Mouse (Mus musculus): ENCODE measurements around the gene Ddc. TPM values are rescaled to one million over a fixed set of nuclear protein-coding genes. Genes with fewer than 3 reads are reported as not detected.

Gene Ddc
- polyA plus RNA-seq, 1 experiment: 58.4 TPM

DNA sequence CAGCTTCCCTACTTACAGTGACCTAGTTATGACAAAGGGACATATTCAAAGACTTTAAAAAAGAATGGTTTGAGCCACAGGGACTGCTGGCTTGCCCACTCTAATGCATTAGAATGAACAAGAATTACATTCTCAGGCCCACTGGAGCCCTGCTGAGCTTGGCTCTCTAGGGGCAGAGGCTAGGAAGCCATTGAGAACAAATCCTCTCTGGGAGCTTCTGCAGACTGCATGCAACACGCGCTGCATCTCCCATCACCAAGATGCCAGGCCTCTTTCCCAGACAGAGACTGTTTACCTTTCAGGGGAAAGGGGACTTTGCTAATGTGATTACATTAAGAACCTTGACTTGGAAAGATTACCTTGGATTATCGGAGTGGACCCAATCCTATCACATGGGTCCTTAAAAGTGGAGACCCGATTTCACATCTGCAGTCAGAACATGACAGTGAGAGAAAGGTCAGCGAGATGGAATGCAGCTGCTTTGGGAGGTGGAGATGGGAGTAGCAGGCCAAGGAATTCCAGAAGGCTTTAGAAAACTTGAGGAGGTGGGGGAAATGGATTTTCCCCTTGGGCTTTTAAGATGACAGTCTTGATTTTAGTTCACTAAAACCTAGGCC is 26.6 kb downstream of the Ddc start:
- WGBS: 81% methylated on average over 5 of the region's 5 CpGs
- Histone ChIP-seq H3K27ac (ENCODE audit: insufficient read depth, low read depth, low read length) (no peak overlapping the region), H3K36me3 (ENCODE audit: control insufficient read depth, insufficient read depth, low read length) (peaks cover 14% of the 10 kb centered on the region), H3K4me1 (ENCODE audit: control insufficient read depth, insufficient read depth, insufficient read length, low read length) (no peaks in the 10 kb centered on the region), H3K27me3 (ENCODE audit: control insufficient read depth, insufficient read depth, low read length) (no peaks in the 10 kb centered on the region), H3K4me3 (ENCODE audit: low read depth, low read length) (no peak overlapping the region)
- no peak for TF ChIP-seq POLR2A (IDR thresholded peaks at IDR 0.05; ENCODE audit: low read depth, low read length)
- no peak for TF ChIP-seq CTCF (IDR thresholded peaks at IDR 0.05; ENCODE audit: extremely low read depth, insufficient read length, insufficient replicate concordance, low read depth, low read length)

DNA sequence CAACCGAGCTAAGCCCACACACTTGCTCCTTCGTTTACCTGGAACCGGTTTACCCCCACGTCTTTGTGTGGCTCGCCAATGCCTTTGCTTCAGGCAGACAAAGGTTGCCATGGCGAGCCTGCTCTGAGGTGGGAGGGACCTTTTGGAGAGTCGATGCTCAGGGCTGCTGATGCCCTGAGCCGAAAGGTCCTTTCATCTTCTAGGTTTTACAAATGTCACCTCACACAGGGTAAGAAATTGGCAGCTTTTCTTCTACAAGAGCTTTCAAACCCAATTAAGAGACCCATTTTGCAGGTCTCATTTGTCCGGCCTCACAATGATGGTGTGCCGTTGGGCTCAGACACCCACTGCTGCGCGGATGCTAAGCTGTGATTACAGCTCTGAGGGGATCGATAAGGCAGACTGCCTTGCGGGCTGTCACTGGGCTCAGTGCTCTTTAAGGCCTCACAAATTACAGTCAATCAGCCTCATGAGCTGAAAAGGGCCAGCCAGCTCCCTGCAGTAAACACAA is 29.9 kb downstream of the Ddc start:
- Histone ChIP-seq H3K36me3 (ENCODE audit: control insufficient read depth, insufficient read depth, low read length) (peaks cover 16% of the 10 kb centered on the region), H3K27ac (ENCODE audit: insufficient read depth, low read depth, low read length) (no peak overlapping the region), H3K27me3 (ENCODE audit: control insufficient read depth, insufficient read depth, low read length) (no peaks in the 10 kb centered on the region), H3K4me3 (ENCODE audit: low read depth, low read length) (no peak overlapping the region), H3K4me1 (ENCODE audit: control insufficient read depth, insufficient read depth, insufficient read length, low read length) (no peaks in the 10 kb centered on the region)
- TF ChIP-seq POLR2A (IDR thresholded peaks at IDR 0.05; ENCODE audit: low read depth, low read length) (no peak), CTCF (IDR thresholded peaks at IDR 0.05; ENCODE audit: extremely low read depth, insufficient read length, insufficient replicate concordance, low read depth, low read length) (no peak)
- 71% methylated on average over 14 of the region's 14 CpGs for WGBS

DNA sequence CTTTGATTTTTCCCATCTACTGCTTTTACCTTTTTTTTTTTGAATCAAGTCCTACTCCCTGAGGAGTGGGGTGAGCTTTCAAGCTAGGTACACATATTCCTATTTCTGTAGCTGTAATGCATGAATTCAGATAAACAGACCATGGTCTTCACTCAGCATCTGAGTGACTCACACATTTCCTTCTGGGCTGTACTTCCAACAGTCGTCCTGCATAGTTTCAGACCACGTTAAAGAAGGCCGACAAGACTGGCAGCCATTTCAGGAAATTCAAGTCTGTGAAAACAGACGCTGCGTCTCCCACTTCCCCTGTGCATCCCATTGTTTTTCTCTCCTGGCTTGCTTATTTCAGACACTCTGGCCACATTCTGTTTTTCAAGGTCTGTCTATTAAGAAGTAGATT is 31.2 kb downstream of the Ddc start:
- Histone ChIP-seq H3K4me3 (ENCODE audit: low read depth, low read length) (no peak overlapping the region), H3K36me3 (ENCODE audit: control insufficient read depth, insufficient read depth, low read length) (peaks cover 18% of the 10 kb centered on the region), H3K4me1 (ENCODE audit: control insufficient read depth, insufficient read depth, insufficient read length, low read length) (no peaks in the 10 kb centered on the region), H3K27me3 (ENCODE audit: control insufficient read depth, insufficient read depth, low read length) (no peaks in the 10 kb centered on the region), H3K27ac (ENCODE audit: insufficient read depth, low read depth, low read length) (no peak overlapping the region)
- TF ChIP-seq CTCF (IDR thresholded peaks at IDR 0.05; ENCODE audit: extremely low read depth, insufficient read length, insufficient replicate concordance, low read depth, low read length) (no peak), POLR2A (IDR thresholded peaks at IDR 0.05; ENCODE audit: low read depth, low read length) (no peak)
- 77% methylated on average over 5 of the region's 5 CpGs for WGBS

DNA sequence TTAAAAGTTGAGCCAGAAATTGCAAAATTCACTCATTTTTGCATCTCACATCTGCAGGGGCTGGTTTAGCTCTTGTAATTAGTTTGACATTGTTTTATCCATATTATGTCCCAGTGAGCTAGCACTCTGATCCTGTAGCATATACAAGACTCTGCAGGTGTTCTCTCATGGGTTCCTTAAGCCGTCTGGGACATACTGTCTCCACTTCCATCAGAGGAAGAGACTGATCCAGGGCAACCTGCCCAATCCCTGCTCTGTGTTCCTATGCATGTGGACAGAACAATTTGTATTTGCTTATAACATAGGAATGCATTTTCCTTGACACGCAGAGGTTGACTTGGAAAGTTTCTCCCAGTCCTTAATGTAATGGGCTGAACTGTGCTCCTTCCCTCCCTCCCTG is 32.8 kb downstream of the Ddc start:
- no peak for TF ChIP-seq POLR2A (IDR thresholded peaks at IDR 0.05; ENCODE audit: low read depth, low read length)
- no peak for TF ChIP-seq CTCF (IDR thresholded peaks at IDR 0.05; ENCODE audit: extremely low read depth, insufficient read length, insufficient replicate concordance, low read depth, low read length)
- Histone ChIP-seq H3K4me3 (ENCODE audit: low read depth, low read length) (no peak overlapping the region), H3K36me3 (ENCODE audit: control insufficient read depth, insufficient read depth, low read length) (peaks cover 20% of the 10 kb centered on the region), H3K27ac (ENCODE audit: insufficient read depth, low read depth, low read length) (no peak overlapping the region), H3K27me3 (ENCODE audit: control insufficient read depth, insufficient read depth, low read length) (no peaks in the 10 kb centered on the region), H3K4me1 (ENCODE audit: control insufficient read depth, insufficient read depth, insufficient read length, low read length) (no peaks in the 10 kb centered on the region)
- WGBS: 80% methylated on average over 2 of the region's 2 CpGs

DNA sequence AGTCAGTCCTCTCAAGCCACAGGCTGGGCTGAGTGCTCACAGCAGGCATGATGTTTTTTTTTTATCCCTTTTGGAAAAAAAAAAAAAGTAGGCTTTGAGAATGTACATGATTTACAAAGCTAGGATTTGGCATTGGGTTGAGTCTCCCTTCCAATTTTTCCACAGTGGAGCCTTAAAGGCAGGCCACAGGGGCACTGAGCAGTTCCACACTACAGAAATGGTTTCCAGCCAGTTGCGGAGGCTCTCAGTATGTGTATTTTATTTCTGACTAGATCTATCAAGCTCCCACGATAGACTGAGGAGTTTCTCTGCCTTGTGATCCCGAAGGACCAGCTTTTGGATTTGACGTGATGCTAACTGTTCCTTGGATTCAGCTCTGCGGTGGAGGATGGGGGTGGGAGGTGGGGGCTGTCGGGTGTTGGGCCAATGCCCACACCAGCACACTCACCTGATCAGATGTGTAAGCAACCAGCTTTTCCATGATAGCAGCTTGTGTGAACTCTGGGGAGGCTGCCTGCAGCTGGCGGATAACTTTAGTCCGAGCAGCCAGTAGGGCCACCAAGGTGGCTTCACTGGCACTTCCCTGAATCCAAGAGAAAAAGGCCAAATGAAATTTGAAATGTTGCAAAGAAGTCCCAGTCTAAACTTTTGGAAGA is 33.4 kb downstream of the Ddc start:
- H3K4me3 ChIP-seq (ENCODE audit: low read depth, low read length): no peak overlapping the region
- peaks cover 20% of the 10 kb centered on the region for H3K36me3 ChIP-seq (ENCODE audit: control insufficient read depth, insufficient read depth, low read length)
- H3K27ac ChIP-seq (ENCODE audit: insufficient read depth, low read depth, low read length): no peak overlapping the region
- WGBS: 90% methylated on average over 8 of the region's 8 CpGs
- no peaks in the 10 kb centered on the region for H3K27me3 ChIP-seq (ENCODE audit: control insufficient read depth, insufficient read depth, low read length)
- TF ChIP-seq POLR2A (IDR thresholded peaks at IDR 0.05; ENCODE audit: low read depth, low read length) (no peak), CTCF (IDR thresholded peaks at IDR 0.05; ENCODE audit: extremely low read depth, insufficient read length, insufficient replicate concordance, low read depth, low read length) (no peak)
- H3K4me1 ChIP-seq (ENCODE audit: control insufficient read depth, insufficient read depth, insufficient read length, low read length): no peaks in the 10 kb centered on the region

DNA sequence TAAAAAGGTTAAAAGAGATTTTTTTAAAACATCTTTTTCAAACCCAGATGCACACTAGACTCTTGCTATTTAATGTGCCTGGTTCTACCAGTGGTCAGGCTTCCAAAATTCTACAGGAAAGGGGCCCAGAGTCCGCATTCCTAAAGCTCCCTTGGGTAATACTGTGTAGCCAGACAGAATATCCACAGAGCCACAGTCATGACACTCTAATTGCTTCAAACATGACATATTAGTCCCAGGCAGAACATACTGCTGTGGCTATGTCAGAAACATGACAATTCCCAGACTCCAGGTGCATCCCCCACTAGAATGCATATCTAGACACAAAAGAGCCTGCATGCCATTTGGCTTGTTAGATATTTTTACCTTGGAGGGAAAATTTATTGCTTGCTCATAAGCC is 35.4 kb downstream of the Ddc start:
- Histone ChIP-seq H3K27me3 (ENCODE audit: control insufficient read depth, insufficient read depth, low read length) (no peaks in the 10 kb centered on the region), H3K4me3 (ENCODE audit: low read depth, low read length) (no peak overlapping the region), H3K36me3 (ENCODE audit: control insufficient read depth, insufficient read depth, low read length) (peaks cover 29% of the 10 kb centered on the region), H3K4me1 (ENCODE audit: control insufficient read depth, insufficient read depth, insufficient read length, low read length) (no peaks in the 10 kb centered on the region), H3K27ac (ENCODE audit: insufficient read depth, low read depth, low read length) (no peak overlapping the region)
- TF ChIP-seq POLR2A (IDR thresholded peaks at IDR 0.05; ENCODE audit: low read depth, low read length) (no peak), CTCF (IDR thresholded peaks at IDR 0.05; ENCODE audit: extremely low read depth, insufficient read length, insufficient replicate concordance, low read depth, low read length) (no peak)
- 90% methylated on average over 1 of the region's 1 CpGs for WGBS

DNA sequence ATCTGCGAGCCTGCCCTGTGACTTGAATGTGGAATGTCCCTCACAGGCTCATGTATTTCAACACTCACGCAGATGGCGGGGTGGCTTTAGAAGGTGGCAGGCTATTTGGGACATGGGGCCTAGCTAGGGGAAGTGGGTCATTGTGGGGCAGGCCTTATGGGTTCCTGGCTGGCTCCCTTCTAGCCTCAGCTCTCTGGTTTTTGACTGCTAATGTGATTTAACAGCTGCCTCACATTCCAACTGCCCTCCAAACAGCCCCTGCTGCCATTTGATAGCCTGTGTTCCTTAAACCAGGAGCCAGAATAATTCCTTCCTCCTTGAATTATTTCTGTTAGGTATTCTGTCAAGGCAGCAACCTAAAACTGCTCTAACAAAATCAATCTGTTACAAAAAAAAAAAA is 41.0 kb downstream of the Ddc start:
- no peaks in the 10 kb centered on the region for H3K27me3 ChIP-seq (ENCODE audit: control insufficient read depth, insufficient read depth, low read length)
- 96% methylated on average over 3 of the region's 3 CpGs for WGBS
- TF ChIP-seq CTCF (IDR thresholded peaks at IDR 0.05; ENCODE audit: extremely low read depth, insufficient read length, insufficient replicate concordance, low read depth, low read length) (no peak), POLR2A (IDR thresholded peaks at IDR 0.05; ENCODE audit: low read depth, low read length) (no peak)
- H3K4me1 ChIP-seq (ENCODE audit: control insufficient read depth, insufficient read depth, insufficient read length, low read length): no peaks in the 10 kb centered on the region
- no peak overlapping the region for H3K4me3 ChIP-seq (ENCODE audit: low read depth, low read length)
- H3K36me3 ChIP-seq (ENCODE audit: control insufficient read depth, insufficient read depth, low read length): peaks cover 30% of the 10 kb centered on the region
- H3K27ac ChIP-seq (ENCODE audit: insufficient read depth, low read depth, low read length): no peak overlapping the region

All from small intestine, adult 2 months (tissue).